Mouse (Mus musculus) MEL-GATA-1-ER (cell line): ENCODE results near the gene Nuak1.

Experiments used
- DNase-seq: peaks from one replicate; pipeline ENCODE4 v3.0.0-alpha.2; 2012; ENCODE audit warnings: low read depth; ENCODE audit errors: extremely low read depth

Nuak1 gene

DNA sequence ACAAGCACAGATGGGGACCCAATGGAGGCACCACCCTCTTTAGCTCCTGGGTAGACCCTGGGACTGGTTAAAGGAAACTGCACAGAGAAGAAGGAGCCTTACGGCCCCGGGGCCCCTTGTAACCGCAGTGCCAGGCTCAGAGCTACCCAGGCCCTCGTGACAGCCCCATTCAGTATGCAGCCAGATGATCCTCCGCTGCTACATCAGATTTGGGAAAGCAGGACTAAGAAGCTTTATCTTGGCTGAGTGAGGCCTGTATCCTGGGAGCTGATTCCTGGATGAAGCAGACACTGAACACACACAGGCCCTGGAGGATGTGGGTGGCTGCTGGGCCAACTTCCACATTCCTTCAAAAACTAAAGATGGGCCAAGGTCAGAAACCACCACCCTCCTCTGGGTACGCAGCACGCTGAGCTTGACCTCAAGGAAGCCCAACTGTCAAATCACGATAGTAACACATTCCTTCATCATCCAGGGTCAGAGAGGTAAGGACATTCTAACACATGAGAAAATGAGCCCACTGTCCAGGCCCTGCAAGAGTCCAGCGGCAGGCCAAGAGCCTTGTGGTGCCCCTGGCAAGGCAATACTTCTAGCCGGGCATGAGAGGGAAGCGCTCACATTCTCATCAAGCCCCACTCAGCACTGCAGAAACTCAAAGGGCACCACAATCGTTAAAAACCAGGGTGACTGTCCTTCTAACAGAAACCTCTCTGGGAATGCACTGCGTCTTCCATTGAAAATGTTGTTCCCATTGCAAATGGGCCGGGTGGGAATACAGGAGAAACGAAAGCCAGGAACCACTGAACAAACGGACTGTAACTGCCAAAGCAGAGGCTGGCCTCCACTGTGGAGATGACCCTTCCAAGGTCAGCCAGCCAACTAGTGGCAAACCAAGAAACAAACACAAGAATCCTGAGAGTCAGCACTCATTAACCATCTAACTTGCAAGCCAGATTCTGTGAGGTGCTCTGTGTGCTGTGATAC, 29.0 kb downstream of the Nuak1 start:
- DNase-seq: no peak

DNA sequence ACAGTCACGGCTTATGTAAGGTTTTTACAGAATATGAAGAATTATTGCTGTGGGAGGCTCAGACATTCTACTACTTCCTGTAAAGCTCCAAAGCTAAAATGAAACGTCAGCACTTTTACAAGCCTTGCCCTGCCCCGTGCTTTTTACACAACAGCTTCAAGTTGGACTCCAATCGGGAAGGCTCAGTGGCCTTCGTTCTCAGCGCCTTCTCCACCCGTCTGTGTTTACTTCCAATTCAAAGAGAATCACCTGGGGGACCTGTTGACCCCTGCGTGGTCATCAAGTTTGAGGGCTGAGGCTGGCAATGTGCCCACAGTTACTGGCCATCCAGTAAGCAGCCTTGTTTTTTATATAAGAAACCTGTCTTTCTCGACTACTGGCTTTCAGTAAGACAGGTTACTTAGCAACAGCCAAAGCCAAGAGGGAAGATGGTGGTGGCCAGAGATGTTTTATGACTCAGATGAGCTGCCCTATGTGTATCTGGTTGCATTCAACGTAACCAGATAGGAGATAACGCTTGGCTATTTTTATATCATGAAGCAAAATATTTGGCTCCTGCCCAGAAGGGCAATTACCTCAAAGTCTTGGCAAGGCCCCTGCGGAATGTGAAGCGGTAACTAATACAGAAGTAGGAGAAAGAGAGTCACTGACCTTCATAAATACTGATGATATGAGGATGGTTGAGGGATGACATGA, 31.3 kb downstream of the Nuak1 start:
- no peak for DNase-seq

DNA sequence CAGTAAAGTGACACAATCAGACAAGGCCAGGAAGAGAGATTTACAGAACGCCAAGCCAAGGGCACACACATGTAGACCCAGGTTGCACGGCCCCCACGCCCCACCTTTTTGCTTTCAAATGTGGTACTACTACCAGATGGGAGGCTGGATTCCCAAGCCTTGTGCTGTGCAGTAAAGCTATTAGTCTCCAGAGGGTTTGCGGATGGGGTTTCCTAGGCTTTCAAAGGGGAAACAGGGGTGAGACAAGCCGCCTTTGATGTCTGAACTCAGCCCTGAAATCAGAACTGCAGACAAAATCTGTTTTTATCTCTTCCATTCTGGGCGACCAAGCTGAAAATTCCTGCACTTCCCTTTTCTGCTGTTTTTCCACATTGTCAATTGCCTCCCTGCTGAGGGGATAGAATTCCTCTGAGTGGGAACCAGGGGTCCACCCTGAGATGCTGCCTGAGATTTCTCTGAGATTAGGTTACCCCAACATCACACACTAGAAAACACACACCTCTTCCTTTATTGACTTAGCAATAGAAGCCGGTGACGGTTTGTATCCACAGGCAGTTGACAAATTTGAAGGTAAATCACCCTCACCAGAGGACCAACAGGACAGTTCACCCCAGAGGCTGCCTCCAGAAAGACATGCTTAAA, 35.1 kb downstream of the Nuak1 start:
- DNase-seq: no peak

DNA sequence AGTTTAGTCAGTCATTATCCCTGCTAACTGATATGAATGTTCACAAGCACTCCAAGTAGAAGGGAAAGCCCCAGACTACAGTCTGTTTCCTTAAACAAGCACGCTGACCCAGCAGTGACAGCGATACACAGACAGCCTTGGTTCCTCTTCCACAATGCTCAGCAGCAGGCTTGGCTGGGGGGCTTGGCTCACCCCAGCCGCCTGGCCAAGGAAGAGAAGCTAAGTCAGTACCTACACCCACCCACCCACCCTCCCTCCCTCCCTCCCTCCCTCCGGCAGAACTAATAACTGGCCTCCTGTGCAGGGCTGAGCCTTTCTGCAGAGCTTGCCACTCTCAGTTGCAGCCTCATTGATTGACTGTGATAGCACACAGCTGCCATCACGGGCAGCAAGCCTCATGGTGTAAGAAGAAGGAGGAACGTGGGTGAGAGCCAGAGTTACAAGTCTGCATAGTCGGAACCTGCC, 38.5 kb downstream of the Nuak1 start:
- no peak for DNase-seq

DNA sequence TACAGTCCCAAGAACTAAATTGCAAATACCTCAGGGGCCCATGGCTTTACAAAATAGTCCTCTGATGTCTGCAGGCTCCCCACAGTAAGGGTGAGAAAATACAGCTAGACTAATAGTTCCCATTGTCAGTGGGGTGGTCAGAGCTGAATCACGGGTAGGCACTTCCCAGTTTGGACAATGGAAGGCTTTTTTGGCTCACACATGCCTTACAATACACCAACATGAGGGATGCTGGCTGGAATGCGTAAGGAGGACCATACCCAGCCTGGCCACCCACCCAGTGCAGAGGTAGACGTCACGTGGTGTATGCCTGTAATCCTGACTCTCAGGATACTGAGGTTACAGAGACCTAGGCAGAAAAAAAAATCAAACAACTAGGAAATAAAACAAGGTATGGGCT, 39.2 kb downstream of the Nuak1 start:
- DNase-seq: no peak

DNA sequence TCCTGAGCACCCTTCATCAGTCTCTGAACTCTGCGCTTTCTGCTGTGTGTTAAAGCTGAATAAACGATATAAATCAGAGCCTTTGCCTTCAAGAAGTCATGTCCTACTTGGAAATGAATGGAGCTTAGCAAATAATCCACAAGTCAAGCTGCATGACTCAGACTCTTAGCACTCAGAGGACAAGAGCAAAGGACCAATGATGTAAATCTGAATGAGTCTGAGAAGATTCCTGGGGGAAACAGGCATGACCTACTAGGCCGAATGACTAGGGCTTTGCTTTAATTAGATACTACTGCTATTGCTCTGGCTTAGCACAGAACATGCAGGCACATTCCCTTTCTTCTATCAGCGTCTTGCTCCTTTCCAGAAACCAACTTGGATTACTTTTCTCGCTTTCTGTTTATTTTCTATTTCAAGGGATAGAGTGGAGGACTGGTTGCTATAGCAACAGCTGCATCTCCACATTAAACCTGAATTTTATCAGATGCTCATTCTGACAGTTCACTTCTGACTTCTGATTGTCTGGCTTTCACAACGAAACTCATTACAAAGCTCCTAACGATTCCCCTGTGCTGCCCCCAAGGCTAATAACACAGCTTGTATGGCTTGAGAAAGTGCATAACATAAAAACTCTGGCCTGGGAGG, 40.2 kb downstream of the Nuak1 start:
- DNase-seq: no peak

DNA sequence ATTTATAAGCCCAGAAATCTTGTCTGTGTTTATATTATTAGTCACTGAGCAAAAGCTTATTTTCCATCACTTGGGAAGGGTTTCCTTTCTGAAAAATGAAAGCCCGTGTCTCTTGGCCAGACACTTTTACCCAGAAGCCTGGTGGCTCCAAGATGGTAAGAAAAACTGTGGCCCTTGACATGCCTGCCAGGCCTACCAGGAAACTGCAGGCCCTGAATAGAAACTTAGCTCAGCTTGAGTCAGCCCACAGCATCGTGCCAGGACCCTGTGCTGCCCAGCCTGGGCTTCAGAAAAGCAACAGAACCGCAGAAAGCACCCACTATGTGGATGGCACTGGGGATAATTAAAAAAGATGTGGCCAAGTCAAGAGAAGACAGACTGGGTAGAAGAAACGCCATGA, 43.1 kb downstream of the Nuak1 start:
- DNase-seq: no peak

DNA sequence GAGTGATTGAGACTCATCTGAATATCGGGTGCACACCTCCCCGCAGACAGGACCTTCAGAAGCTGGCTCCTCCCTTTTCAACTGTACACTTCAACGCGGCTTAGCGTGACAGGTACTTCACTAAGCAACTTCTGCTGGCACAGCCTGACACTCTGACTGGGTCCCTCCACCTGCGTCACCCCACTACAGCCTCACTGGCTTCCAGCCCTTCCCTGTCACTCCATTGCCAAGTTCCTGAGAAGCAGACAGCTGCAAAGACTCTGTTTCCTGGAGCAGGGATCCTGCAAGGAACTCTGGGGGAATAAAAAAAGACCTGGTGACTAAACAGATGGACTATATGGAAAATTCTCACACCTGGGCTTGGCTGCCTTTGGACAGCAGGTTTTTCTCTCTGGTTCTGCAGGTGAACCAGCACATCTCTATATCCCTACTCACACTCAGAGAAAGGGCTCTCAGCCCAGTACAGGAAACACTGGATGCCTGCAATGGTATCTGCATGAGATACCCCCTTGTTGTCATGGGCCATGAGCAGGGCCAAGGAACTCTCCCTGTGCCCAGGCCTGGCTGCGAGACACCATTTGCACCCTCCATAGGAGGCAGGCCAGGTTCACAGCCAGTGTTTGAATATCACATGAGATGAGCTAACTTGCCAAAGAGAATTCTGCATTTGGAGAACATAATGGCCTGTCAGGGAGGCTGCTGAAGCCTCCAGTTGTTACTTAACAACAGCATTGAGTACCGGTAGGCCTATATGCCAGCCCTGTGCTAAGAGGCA, 44.3 kb downstream of the Nuak1 start:
- no peak for DNase-seq

DNA sequence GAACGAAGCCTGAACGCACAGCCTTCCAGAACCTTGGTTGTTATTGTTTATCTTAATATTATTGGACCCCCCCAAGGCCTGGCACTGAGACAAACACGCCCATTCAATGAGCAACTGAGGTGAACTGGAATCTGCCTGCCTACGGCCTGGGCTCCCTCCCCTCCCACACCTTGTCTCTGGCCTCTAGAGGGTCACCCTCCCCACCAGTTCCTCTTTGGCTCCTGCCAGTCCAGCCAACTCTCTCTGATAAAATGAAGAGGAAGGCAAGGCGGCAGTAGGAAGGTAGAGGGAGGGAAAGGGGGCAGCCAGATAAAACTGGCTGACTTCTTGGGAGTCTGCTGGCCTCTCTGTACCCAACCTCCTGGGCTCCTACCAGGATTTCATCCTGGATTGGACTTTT, 45.1 kb downstream of the Nuak1 start:
- DNase-seq: no peak

DNA sequence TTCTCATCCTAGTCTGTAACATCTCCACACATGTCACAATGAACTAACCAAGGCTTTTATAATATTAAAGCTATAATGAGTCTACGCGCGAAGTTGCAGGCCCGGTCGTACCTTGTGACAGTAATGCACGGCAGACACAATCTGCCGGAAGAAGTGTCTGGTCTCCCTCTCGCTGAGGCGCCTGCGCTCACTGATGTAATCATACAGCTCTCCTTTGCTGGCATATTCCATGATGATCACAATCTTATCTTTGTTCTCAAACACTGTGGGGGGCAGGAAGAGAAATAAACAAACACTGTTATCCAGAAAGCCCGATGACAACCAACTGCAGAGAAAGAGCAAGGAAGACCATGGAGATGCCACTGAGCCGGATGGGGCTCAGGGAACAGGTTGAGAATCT, 46.5 kb downstream of the Nuak1 start:
- no peak for DNase-seq

DNA sequence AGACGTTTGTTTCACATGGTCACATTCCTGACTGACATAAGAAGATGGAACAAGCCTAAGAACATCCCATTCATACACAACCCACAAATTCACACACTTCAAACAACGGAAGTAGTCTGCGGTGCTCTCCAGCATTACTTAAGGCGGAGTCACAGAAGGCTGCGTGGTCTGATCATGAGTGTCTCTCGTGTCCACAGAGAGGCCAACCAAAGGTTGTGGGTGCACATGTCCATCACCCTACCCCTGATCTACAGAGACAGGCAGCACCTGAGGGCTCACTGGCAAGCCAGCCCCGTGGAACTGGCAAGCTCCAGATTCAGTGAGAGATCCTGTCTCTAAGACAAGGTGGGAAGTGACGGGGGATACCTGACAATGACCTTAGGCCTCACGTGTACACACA, 47.0 kb downstream of the Nuak1 start:
- no peak for DNase-seq

DNA sequence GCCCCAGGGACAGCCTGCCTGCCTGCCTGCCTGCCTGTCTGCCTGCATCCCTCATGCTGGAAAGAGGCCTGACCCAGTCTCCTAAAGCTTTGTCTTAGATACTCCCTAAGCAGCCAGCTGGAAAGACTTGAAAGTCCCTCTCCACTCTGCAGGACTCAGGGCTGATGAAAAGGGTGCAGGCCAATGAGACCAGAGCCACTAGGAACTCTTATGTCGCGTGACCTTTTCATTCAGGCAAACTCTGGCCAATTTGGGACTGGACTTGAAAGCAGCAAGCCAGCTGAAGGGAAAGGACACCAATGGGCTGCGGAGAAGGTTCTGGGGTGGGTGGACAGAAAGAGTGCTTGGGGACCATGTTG, 47.7 kb downstream of the Nuak1 start:
- DNase-seq: no peak

DNA sequence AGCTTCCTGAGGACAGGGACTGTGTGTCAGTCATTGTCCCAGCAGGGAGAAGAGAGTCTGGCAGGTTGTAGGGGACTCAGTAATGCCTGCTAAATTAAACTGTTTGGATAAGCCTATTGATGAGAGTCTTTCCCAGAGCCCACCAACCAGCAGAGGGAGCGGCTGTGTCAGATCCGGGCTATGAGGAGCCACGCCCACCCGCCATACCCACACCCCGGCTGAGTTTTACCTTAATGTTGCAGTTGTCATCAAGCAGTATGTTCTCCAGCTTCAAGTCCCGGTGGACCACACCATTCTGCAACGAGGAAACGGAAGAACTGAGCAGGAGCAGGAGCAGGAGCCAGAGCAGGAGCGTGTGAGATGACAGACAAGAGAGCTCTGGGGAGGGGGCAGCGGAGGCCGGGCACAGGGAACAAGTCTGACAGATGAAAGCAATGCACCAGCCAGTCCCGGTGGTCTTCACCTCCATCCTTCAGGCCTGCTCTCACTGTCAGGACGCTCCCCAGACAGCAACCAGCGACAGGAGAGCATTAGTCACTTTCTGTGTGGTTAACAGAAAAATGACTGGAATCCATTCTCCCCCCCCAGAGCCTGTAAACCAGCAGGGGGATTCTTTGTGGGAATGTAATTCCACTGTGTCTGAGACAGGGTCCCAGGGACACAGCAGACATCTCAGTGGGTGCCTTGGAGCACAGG, 48.2 kb downstream of the Nuak1 start:
- DNase-seq: no peak

DNA sequence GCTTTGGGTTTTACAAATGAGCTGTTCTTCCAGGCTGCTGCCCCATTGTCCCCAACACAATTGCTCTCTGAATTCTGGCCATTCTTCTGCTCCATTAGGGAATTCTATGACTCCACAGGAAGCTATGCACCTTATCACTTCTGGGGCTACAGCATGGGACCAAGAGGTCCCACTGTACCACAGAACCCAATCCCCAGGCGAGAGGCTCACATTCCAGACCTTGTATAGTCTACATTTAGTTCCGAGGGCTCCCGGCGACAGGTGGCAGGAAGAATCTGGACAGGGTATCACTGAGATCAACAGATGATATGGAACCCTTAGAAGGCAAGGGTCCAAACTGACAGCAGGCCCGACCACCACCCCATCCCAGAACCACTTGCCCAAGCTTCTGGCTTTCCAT, 50.7 kb downstream of the Nuak1 start:
- no peak for DNase-seq

DNA sequence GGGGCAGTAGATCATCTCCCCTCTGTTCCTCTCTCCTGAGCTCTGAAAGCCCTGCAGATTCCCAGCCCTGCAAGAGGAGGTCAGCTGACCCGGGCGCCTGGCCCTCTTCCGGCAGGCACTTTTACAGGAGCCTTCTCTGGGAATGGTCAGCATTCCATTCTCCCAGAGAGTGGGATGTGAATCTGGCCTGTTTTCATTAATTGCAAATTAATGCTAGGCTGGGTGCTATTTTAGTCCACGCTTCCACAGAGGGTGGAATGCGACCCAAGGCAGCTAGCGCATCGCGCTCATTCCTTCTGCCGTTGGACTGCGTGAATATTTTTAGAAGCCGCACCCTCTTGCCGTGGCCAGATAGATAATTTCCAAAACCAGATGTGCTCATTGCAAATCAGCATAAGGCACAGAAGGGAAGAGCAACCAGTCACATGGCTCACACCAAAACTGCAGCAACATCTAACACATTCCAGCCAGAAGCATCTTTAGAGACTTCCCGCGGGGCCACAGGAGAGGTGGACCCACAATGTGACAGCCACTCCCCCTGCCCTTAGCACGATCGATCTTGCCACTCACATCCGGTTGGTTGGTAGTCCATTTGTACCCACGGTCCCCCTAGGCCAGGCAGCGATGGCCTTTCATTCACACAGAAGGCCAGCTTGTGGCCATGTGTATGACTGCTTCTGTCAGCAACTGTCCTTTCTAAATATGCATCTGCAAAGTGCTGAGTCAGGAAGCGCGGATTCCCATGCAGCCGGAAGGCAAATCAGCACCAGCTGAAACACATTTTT, 51.8 kb downstream of the Nuak1 start:
- no peak for DNase-seq

DNA sequence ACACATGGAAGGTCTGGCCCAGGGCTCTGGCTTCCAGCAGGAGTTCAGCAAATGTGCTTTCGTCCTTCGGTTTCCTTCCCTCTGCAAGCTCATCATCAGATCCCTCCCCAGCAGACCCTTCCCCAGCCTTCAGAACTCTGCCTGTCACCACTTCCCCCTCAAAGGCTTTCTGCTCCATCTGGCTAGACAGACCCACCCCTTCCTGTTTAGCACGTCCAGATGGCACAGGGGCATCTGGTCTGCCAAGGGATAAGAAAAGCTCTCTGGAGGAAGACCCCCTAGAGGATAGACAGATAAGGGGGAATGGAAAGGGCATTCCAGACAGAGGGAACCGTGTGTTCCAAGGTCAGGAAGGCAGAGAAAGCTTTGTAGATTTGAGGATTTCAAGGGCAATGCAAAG, 53.1 kb downstream of the Nuak1 start:
- DNase-seq: no peak

DNA sequence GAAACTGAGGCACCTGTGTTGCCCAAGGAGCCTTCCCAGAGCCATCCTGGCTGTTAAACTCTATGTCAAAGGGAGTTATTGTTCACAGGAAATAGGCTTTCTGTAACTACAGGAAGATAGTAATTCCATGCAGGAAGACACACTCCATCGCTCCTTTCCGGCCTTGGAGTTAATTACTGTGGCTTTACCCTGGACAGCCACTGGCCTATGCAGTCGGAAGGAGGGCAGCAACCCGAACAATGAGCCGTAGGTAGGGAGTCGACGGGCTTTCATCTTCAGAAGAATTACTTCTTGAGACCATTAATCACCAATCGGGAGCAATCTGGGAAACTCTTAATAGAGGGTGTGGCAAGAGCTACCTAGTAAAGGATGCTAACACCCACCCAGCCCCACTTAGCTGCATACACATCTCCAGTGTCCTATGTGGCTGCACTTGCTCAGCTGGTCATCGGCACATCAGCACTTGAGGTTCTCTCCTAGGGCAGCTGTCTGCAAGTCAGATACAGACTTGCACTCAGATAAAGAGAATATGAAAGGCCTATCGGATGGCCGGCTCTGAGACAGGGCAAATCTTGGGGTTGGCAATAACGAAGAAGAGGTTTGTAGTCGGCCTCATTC, 53.7 kb downstream of the Nuak1 start:
- DNase-seq: no peak

DNA sequence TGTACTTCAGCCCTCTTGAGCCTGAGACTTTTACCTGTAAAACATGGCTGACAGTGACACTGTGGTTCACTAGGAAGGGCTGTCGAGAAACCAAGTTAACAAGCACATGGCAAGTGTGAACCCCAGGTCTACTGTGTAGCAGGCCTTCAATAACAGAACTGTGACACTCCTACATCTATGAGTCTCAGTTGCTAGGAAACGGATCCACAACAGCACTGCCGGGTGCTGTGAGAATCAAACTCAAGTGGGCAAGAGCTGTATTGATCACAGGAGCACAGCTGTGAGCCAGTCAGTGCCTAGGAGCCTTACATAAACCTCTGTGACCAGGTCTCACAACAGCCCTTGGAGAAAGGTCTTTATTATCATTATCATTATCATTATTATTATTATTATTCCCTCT, 54.2 kb downstream of the Nuak1 start:
- no peak for DNase-seq

DNA sequence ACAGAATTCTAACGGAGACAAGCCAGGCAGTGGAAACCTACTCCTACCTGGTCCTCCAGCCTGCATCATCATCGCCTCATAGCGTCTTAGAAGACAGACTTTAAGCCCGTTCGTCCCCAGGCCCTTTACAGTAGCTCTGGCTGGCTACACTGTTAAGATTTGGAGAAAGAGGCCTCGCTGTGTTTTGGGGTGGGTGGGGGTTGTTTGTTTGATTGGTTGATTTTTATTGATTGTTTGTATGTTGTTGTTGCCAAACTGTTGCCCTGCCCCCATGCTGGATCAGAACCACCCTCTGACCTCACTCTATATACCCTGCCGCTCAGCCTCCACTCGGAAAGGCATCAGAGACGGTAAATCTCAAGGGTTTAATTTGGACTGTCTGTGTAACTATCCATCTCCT, 55.6 kb downstream of the Nuak1 start:
- no peak for DNase-seq
